Mouse (Mus musculus) left cerebral cortex, adult 2 months (tissue): ENCODE results near the gene Khsrp. TPM values are rescaled to one million over a fixed set of nuclear protein-coding genes. Genes with fewer than 3 reads are reported as not detected.
A peak's percentile ranks its signal among the peaks of the same experiment; 100 is the strongest.

Experiments used
- DNase-seq, 2 experiments: peaks; one replicate each; pipeline ENCODE4 v3.0.0; 2021 to 2022; ENCODE audit warnings: low spot score in 2 of 2, mixed read lengths in 1 of 2; ENCODE audit errors: extremely low spot score in 1 of 2
- H3K27ac ChIP-seq: fragments of 200-600 bp; 2 replicates; pipeline ENCODE4 v1.8.1; 2022
- H3K4me3 ChIP-seq: fragments of 200-600 bp; 2 replicates; pipeline ENCODE4 v1.8.1; 2022
- CTCF ChIP-seq: fragments of 200-600 bp; IDR thresholded peaks from 2 replicates; pipeline ENCODE4 v1.8.1; 2022; ENCODE audit warnings: antibody characterized with exemption, mild to moderate bottlenecking, moderate library complexity
- intact Hi-C: fragments of 180-260 bp; cut with DNase I; formaldehyde crosslinking; loops from one replicate; pipeline ENCODE4 v1.15.1; 2025
- total RNA-seq, 2 experiments: library from RNA; stranded (reverse); gene quantifications; 2 replicates each; pipeline ENCODE4 v1.2.3; 2021

The Khsrp gene
- total RNA-seq, 2 experiments from 2014 or later, result 107 to 110 TPM

- peak within 1 kb of the TSS; percentile 89 for H3K27ac ChIP-seq
- intact Hi-C loops, result loop anchor here (5.0 to 10.0 kb wide), 3 partner anchors 170 to 338 kb away; partner anchors contain the start of genes Gpr108 and Trip10
Observed at GRCm38 (mm10) chr17:56997029-56997667, 34.2 kb downstream of the Khsrp start, which contains the start of gene Alkbh7. Alkbh7 (plus strand) TSS chr17:56997339.

GRCm38 (mm10) chr17:56996506-56996905 lies 34.8 kb downstream of the Khsrp start:
- intact Hi-C loops, result loop anchor here (5.0 to 10.0 kb wide), 3 partner anchors 171 to 338 kb away; partner anchors contain the start of genes Gpr108 and Trip10
- Histone ChIP-seq H3K4me3 (peak overlapping the region; percentile 85), H3K27ac (peak overlapping the region; percentile 89)
- no peak for DNase-seq
- TF ChIP-seq CTCF, result no peak

More at GRCm38 (mm10) chr17:56997029-56997667, 34.2 kb downstream of the Khsrp start, which contains the start of gene Alkbh7:
- TF ChIP-seq CTCF, result peak; percentile 64
- peak; percentile 88 to 92 for DNase-seq
- peak within 1 kb of the TSS; percentile 85 for H3K4me3 ChIP-seq

GRCm38 (mm10) chr17:56995046-56995445 lies 36.3 kb downstream of the Khsrp start:
- no peak for DNase-seq
- Histone ChIP-seq H3K27ac (no peak overlapping the region), H3K4me3 (no peak overlapping the region)
- intact Hi-C loops, result loop anchor here (5.0 to 10.0 kb wide), 3 partner anchors 172 to 340 kb away; partner anchors contain the start of genes Gpr108 and Trip10
- no peak for TF ChIP-seq CTCF

GRCm38 (mm10) chr17:56990966-56991365 lies 40.4 kb downstream of the Khsrp start:
- no peak for TF ChIP-seq CTCF
- Histone ChIP-seq H3K27ac (no peak overlapping the region; the same call in 1 of the 2 replicates), H3K4me3 (peak overlapping the region; percentile 83)
- intact Hi-C loops, result loop anchor here (1.0 to 10.0 kb wide), 5 partner anchors 20 to 344 kb away; partner anchors contain the start of genes Gm17949, Gpr108, Gtf2f1 and Trip10
- DNase-seq, result peak in 1 of 2 experiments; percentile 7

- DNase-seq, result peak; percentile 92 to 95
- Histone ChIP-seq H3K27ac (peak within 1 kb of the TSS; percentile 90), H3K4me3 (peak within 1 kb of the TSS; percentile 83)
- TF ChIP-seq CTCF, result no peak
- intact Hi-C loops, result loop anchor here (1.0 to 10.0 kb wide), 4 partner anchors 21 to 345 kb away; partner anchors contain the start of genes Gm17949, Gpr108, Gtf2f1 and Trip10
Observed at GRCm38 (mm10) chr17:56990115-56990746, 41.1 kb downstream of the Khsrp start, which contains the start of gene Clpp. Clpp (plus strand) TSS chr17:56990305.

GRCm38 (mm10) chr17:56989467-56990114 lies 41.7 kb downstream of the Khsrp start:
- Histone ChIP-seq H3K27ac (peak overlapping the region; percentile 90), H3K4me3 (peak overlapping the region; percentile 83)
- intact Hi-C loops, result loop anchor here (1.0 to 10.0 kb wide), 6 partner anchors 22 to 345 kb away; partner anchors contain the start of genes Gm17949, Gpr108, Gtf2f1 and Mllt1
- DNase-seq, result peak in 1 of 2 experiments; percentile 79
- no peak for TF ChIP-seq CTCF

GRCm38 (mm10) chr17:56988921-56989430 lies 42.3 kb downstream of the Khsrp start:
- intact Hi-C loops, result loop anchor here (2.0 kb wide), 2 partner anchors 54 to 180 kb away; partner anchors contain the start of gene Mllt1
- DNase-seq, result no peak
- TF ChIP-seq CTCF, result peak; percentile 32
- Histone ChIP-seq H3K4me3 (peak overlapping the region; percentile 83), H3K27ac (no peak overlapping the region; the same call in 1 of the 2 replicates)

- TF ChIP-seq CTCF, result no peak; the same call in 1 of the 2 replicates
- Histone ChIP-seq H3K4me3 (no peak overlapping the region), H3K27ac (no peak overlapping the region)
- intact Hi-C loops, result loop anchor here (2.0 kb wide), 2 partner anchors 54 to 180 kb away; partner anchors contain the start of gene Mllt1
- no peak for DNase-seq
Observed at GRCm38 (mm10) chr17:56988441-56988840, 42.9 kb downstream of the Khsrp start.

GRCm38 (mm10) chr17:56986105-56986805 lies 45.1 kb downstream of the Khsrp start:
- H3K4me3 ChIP-seq, result no peak overlapping the region
- no peak overlapping the region for H3K27ac ChIP-seq
- TF ChIP-seq CTCF, result no peak
- intact Hi-C loops, result no loop called here
- no peak for DNase-seq

- intact Hi-C loops, result no loop called here
- no peak for DNase-seq
- Histone ChIP-seq H3K27ac (no peak overlapping the region), H3K4me3 (no peak overlapping the region)
- TF ChIP-seq CTCF, result no peak
Observed at GRCm38 (mm10) chr17:56985656-56986055, 45.7 kb downstream of the Khsrp start.

- no peak for TF ChIP-seq CTCF
- DNase-seq, result no peak
- H3K4me3 ChIP-seq, result no peak overlapping the region
- intact Hi-C loops, result no loop called here
- no peak overlapping the region for H3K27ac ChIP-seq
Observed at GRCm38 (mm10) chr17:56984886-56985285, 46.4 kb downstream of the Khsrp start.
